Mouse (Mus musculus): ENCODE measurements around the gene Mrps11. TPM values are rescaled to one million over a fixed set of nuclear protein-coding genes. Genes with fewer than 3 reads are reported as not detected.

The Mrps11 gene
- total and polyA plus RNA-seq, 3 experiments = 24.4 to 56.9 (median 50.4) TPM

- Histone ChIP-seq H3K4me1 (ENCODE audit: insufficient read depth, low read depth, low read length) (0 out of 2 replicates have a peak, but pooled peaks cover 2% of the 10 kb centered on the region), H3K27me3 (ENCODE audit: insufficient read depth, low read length) (peaks cover 7% of the 10 kb centered on the region), H3K4me3 (ENCODE audit: low read depth, low read length) (no peak overlapping the region), H3K9me3 (replicated peaks) (no peaks in the 10 kb centered on the region), H3K36me3 (replicated peaks) (peaks cover 6% of the 10 kb centered on the region)
- TF ChIP-seq TAL1 (conservative IDR thresholded peaks at IDR 0.05; ENCODE audit: low read depth, low read length) = no peak
- no peak for TF ChIP-seq POLR2AphosphoS5 (IDR thresholded peaks at IDR 0.05; ENCODE audit: insufficient replicate concordance, low read depth, low read length)
- TF ChIP-seq GATA1 (IDR thresholded peaks at IDR 0.05; ENCODE audit: borderline replicate concordance, low read length) = no peak
- no peak for TF ChIP-seq GATA2 (IDR thresholded peaks at IDR 0.05; ENCODE audit: borderline replicate concordance, low read depth, low read length)
- TF ChIP-seq CTCF (IDR thresholded peaks at IDR 0.05; ENCODE audit: low read depth, low read length) = no peak
- ATAC-seq (ENCODE audit: extremely low read depth, insufficient number of reproducible peaks, low FRiP score, poor library complexity, severe bottlenecking) (no peak), DNase-seq (ENCODE audit: low spot score) (no peak)
Measured at GRCm38 (mm10) chr7:78767929-78768531, 14.9 kb upstream of the Mrps11 start.

GRCm38 (mm10) chr7:78769075-78769652, 13.8 kb upstream of the Mrps11 start:
- H3K27me3 ChIP-seq (ENCODE audit: insufficient read depth, low read length) = peaks cover 7% of the 10 kb centered on the region
- H3K9me3 ChIP-seq (replicated peaks) = no peaks in the 10 kb centered on the region
- H3K4me3 ChIP-seq (ENCODE audit: low read depth, low read length) = no peak overlapping the region
- peaks cover 18% of the 10 kb centered on the region for H3K36me3 ChIP-seq (replicated peaks)
- ATAC-seq (ENCODE audit: extremely low read depth, insufficient number of reproducible peaks, low FRiP score, poor library complexity, severe bottlenecking) (no peak), DNase-seq (ENCODE audit: low spot score) (no peak)
- peaks cover 2% of the 10 kb centered on the region; the same call in 1 of the 2 replicates for H3K4me1 ChIP-seq (ENCODE audit: insufficient read depth, low read depth, low read length)
- TF ChIP-seq POLR2AphosphoS5 (IDR thresholded peaks at IDR 0.05; ENCODE audit: insufficient replicate concordance, low read depth, low read length) = no peak
- no peak for TF ChIP-seq TAL1 (conservative IDR thresholded peaks at IDR 0.05; ENCODE audit: low read depth, low read length)
- TF ChIP-seq CTCF (IDR thresholded peaks at IDR 0.05; ENCODE audit: low read depth, low read length) = no peak
- no peak for TF ChIP-seq GATA2 (IDR thresholded peaks at IDR 0.05; ENCODE audit: borderline replicate concordance, low read depth, low read length)
- no peak for TF ChIP-seq GATA1 (IDR thresholded peaks at IDR 0.05; ENCODE audit: borderline replicate concordance, low read length)

GRCm38 (mm10) chr7:78770936-78771335, 12.0 kb upstream of the Mrps11 start:
- no peaks in the 10 kb centered on the region for H3K27me3 ChIP-seq (ENCODE audit: insufficient read depth, low read length)
- ATAC-seq (ENCODE audit: extremely low read depth, insufficient number of reproducible peaks, low FRiP score, poor library complexity, severe bottlenecking) (no peak), DNase-seq (ENCODE audit: low spot score) (no peak)
- TF ChIP-seq GATA1 (IDR thresholded peaks at IDR 0.05; ENCODE audit: borderline replicate concordance, low read length) (no peak), TAL1 (conservative IDR thresholded peaks at IDR 0.05; ENCODE audit: low read depth, low read length) (no peak), POLR2AphosphoS5 (IDR thresholded peaks at IDR 0.05; ENCODE audit: insufficient replicate concordance, low read depth, low read length) (no peak)
- no peak overlapping the region for H3K4me3 ChIP-seq (ENCODE audit: low read depth, low read length)
- H3K36me3 ChIP-seq (replicated peaks) = peaks cover 36% of the 10 kb centered on the region
- no peaks in the 10 kb centered on the region for H3K9me3 ChIP-seq (replicated peaks)
- peaks cover 2% of the 10 kb centered on the region; the same call in 1 of the 2 replicates for H3K4me1 ChIP-seq (ENCODE audit: insufficient read depth, low read depth, low read length)

- ATAC-seq (ENCODE audit: extremely low read depth, insufficient number of reproducible peaks, low FRiP score, poor library complexity, severe bottlenecking) (no peak), DNase-seq (ENCODE audit: low spot score) (no peak)
- TF ChIP-seq TAL1 (conservative IDR thresholded peaks at IDR 0.05; ENCODE audit: low read depth, low read length) (no peak), GATA1 (IDR thresholded peaks at IDR 0.05; ENCODE audit: borderline replicate concordance, low read length) (no peak), GATA2 (IDR thresholded peaks at IDR 0.05; ENCODE audit: borderline replicate concordance, low read depth, low read length) (no peak), CTCF (IDR thresholded peaks at IDR 0.05; ENCODE audit: low read depth, low read length) (no peak), POLR2AphosphoS5 (IDR thresholded peaks at IDR 0.05; ENCODE audit: insufficient replicate concordance, low read depth, low read length) (no peak)
- no peaks in the 10 kb centered on the region for H3K27me3 ChIP-seq (ENCODE audit: insufficient read depth, low read length)
- peaks cover 14% of the 10 kb centered on the region for H3K4me1 ChIP-seq (ENCODE audit: insufficient read depth, low read depth, low read length)
- peaks cover 75% of the 10 kb centered on the region for H3K36me3 ChIP-seq (replicated peaks)
- H3K4me3 ChIP-seq (ENCODE audit: low read depth, low read length) = no peak overlapping the region
- no peaks in the 10 kb centered on the region for H3K9me3 ChIP-seq (replicated peaks)
Measured at GRCm38 (mm10) chr7:78778741-78779140, 4.2 kb upstream of the Mrps11 start.

GRCm38 (mm10) chr7:78785906-78786305, 3.0 kb downstream of the Mrps11 start:
- Histone ChIP-seq H3K4me3 (ENCODE audit: low read depth, low read length) (no peak overlapping the region), H3K36me3 (replicated peaks) (peaks cover 69% of the 10 kb centered on the region), H3K4me1 (ENCODE audit: insufficient read depth, low read depth, low read length) (peaks cover 46% of the 10 kb centered on the region), H3K9me3 (replicated peaks) (no peaks in the 10 kb centered on the region), H3K27me3 (ENCODE audit: insufficient read depth, low read length) (no peaks in the 10 kb centered on the region)
- no peak for DNase-seq (ENCODE audit: low spot score)
- no peak for TF ChIP-seq GATA1 (IDR thresholded peaks at IDR 0.05; ENCODE audit: borderline replicate concordance, low read length)
- TF ChIP-seq TAL1 (conservative IDR thresholded peaks at IDR 0.05; ENCODE audit: low read depth, low read length) = no peak
- no peak for TF ChIP-seq POLR2AphosphoS5 (IDR thresholded peaks at IDR 0.05; ENCODE audit: insufficient replicate concordance, low read depth, low read length)
- no peak for TF ChIP-seq GATA2 (IDR thresholded peaks at IDR 0.05; ENCODE audit: borderline replicate concordance, low read depth, low read length)
- no peak for TF ChIP-seq CTCF (IDR thresholded peaks at IDR 0.05; ENCODE audit: low read depth, low read length)
- no peak for ATAC-seq (ENCODE audit: extremely low read depth, insufficient number of reproducible peaks, low FRiP score, poor library complexity, severe bottlenecking)

GRCm38 (mm10) chr7:78787793-78788380, 5.0 kb downstream of the Mrps11 start:
- ATAC-seq (ENCODE audit: extremely low read depth, insufficient number of reproducible peaks, low FRiP score, poor library complexity, severe bottlenecking) = no peak
- Histone ChIP-seq H3K9me3 (replicated peaks) (no peaks in the 10 kb centered on the region), H3K4me1 (ENCODE audit: insufficient read depth, low read depth, low read length) (peaks cover 46% of the 10 kb centered on the region), H3K36me3 (replicated peaks) (peaks cover 83% of the 10 kb centered on the region), H3K4me3 (ENCODE audit: low read depth, low read length) (no peak overlapping the region), H3K27me3 (ENCODE audit: insufficient read depth, low read length) (no peaks in the 10 kb centered on the region)
- TF ChIP-seq POLR2AphosphoS5 (IDR thresholded peaks at IDR 0.05; ENCODE audit: insufficient replicate concordance, low read depth, low read length) = no peak
- TF ChIP-seq CTCF (IDR thresholded peaks at IDR 0.05; ENCODE audit: low read depth, low read length) = no peak
- no peak for TF ChIP-seq GATA1 (IDR thresholded peaks at IDR 0.05; ENCODE audit: borderline replicate concordance, low read length)
- TF ChIP-seq TAL1 (conservative IDR thresholded peaks at IDR 0.05; ENCODE audit: low read depth, low read length) = no peak
- TF ChIP-seq GATA2 (IDR thresholded peaks at IDR 0.05; ENCODE audit: borderline replicate concordance, low read depth, low read length) = no peak
- DNase-seq (ENCODE audit: low spot score) = no peak

All from G1E (cell line).